Mouse (Mus musculus) embryonic facial prominence, embryonic 15.5 days (tissue): ENCODE data around the gene Dock9. TPM values are rescaled to one million over a fixed set of nuclear protein-coding genes. Genes with fewer than 3 reads are reported as not detected.

Source experiments
- ATAC-seq: fragments of 200-750 bp; cut with Nextera tagmentation; 2 replicates; pipeline ENCODE4 v1.8.0; 2017; ENCODE audit warnings: low read depth, moderate TSS enrichment; ENCODE audit not compliant: insufficient number of reproducible peaks, low FRiP score, low TSS enrichment
- H3K27ac ChIP-seq: fragments of 300-500 bp; sonication (generic); replicated peaks from 2 replicates; pipeline ENCODE4 v1.5.1; 2015; ENCODE audit warnings: mild to moderate bottlenecking, inconsistent platforms
- H3K27me3 ChIP-seq: fragments of 300-500 bp; sonication (generic); 2 replicates; pipeline ENCODE4 v1.6.1; 2015; ENCODE audit warnings: inconsistent platforms
- H3K36me3 ChIP-seq: fragments of 300-500 bp; sonication (generic); 2 replicates; pipeline ENCODE4 v1.6.1; 2015; ENCODE audit warnings: mild to moderate bottlenecking, inconsistent platforms
- H3K4me1 ChIP-seq: fragments of 300-500 bp; sonication (generic); 2 replicates; pipeline ENCODE4 v1.6.1; 2015; ENCODE audit warnings: inconsistent platforms
- H3K4me2 ChIP-seq: fragments of 300-500 bp; sonication (generic); replicated peaks from 2 replicates; pipeline ENCODE4 v1.6.1; 2015; ENCODE audit warnings: mild to moderate bottlenecking, inconsistent platforms
- H3K4me3 ChIP-seq: fragments of 300-500 bp; sonication (generic); replicated peaks from 2 replicates; pipeline ENCODE4 v1.5.1; 2015; ENCODE audit warnings: mild to moderate bottlenecking, inconsistent platforms
- H3K9ac ChIP-seq: fragments of 300-500 bp; sonication (generic); 2 replicates; pipeline ENCODE4 v1.6.1; 2015; ENCODE audit warnings: inconsistent platforms
- H3K9me3 ChIP-seq: fragments of 300-500 bp; sonication (generic); replicated peaks from 2 replicates; pipeline ENCODE4 v1.6.1; 2016; ENCODE audit warnings: inconsistent platforms
- WGBS: fragments of 180-500 bp; shearing (Covaris S2); methylation state at CpG from one replicate; pipeline ENCODE4 v1.1.7; 2015; 5-methylcytosine and 5-hydroxymethylcytosine counted together
- polyA plus RNA-seq: library from polyadenylated mRNA; unstranded; fragments of >200 nt; fragmentation: Nextera tagmentation; extraction: Ambion mirVana; gene quantifications from 2 replicates; pipeline ENCODE4 v1.2.1, GENCODE M21; 2015

The Dock9 gene
- polyA plus RNA-seq, 1 experiment from 2014 or later: 8.7 TPM

DNA sequence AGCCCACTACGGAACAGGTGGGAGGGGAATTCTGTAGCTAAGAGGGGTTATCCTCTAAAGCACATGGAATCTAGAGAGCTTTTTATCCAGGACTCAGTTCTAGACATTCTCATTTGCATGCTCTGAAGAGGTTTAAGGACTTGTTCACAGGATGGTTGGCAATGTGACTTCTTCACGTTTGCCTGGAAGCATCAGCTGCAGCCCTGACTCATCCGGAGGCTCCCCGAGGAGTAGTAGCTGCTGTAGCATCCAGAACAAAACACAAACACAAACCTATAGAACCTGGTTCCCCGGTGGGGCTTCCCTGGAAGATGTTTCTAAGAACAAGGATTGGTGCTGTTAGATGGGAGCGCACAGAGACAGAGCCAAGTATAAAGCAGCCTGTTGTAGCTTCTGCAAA lies 195.0 kb downstream of the Dock9 start:
- Histone ChIP-seq H3K4me1 (no peaks in the 10 kb centered on the region), H3K4me3 (no peak overlapping the region), H3K27ac (no peak overlapping the region), H3K9me3 (no peaks in the 10 kb centered on the region), H3K27me3 (no peaks in the 10 kb centered on the region), H3K9ac (no peak overlapping the region), H3K4me2 (no peak overlapping the region), H3K36me3 (no peaks in the 10 kb centered on the region)
- no peak for ATAC-seq
- WGBS: 71% methylated on average over 6 of the region's 6 CpGs

DNA sequence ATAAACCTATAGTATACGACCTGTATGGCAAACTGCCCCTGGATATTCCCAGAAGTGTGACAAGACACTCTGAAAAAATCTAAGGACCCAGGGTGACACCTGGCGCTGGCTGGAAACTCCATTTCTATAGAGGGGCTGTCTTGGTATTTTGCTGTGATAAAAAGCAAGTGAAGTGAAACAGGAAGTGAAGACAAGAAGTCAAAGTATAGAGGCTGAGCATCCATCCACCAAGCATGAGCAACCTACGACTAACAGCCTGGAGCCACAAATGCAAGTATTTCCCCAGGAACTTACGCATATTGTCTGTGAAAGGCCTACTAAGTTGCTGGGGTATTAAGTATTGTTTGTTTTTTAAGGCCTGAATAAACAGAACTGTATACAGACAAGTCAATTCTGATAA lies 197.1 kb downstream of the Dock9 start:
- Histone ChIP-seq H3K27me3 (no peaks in the 10 kb centered on the region), H3K36me3 (no peaks in the 10 kb centered on the region), H3K9ac (no peak overlapping the region), H3K4me3 (no peak overlapping the region), H3K27ac (no peak overlapping the region), H3K4me2 (no peak overlapping the region), H3K9me3 (no peaks in the 10 kb centered on the region), H3K4me1 (no peaks in the 10 kb centered on the region)
- WGBS: 90% methylated on average over 4 of the region's 4 CpGs
- no peak for ATAC-seq

DNA sequence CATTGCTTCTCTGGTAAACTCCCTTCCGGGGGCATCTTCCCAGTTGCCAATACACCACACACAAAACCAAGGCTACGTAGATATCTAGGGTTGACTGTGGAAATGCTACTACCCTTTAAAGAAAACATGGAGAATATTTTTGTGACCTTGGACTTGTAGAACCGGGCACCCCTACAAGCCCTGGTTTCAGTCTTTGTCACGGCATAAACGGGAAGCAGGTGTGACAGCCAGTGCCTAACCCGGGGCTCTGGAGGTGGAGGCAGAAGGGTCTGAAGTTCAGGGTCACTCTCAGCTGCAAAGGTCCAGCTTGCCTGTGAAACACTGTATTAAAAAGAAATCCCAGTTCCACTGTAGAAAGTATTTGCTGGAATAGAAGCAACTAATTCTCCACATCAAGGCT lies 200.6 kb downstream of the Dock9 start:
- 63% methylated on average over 6 of the region's 6 CpGs for WGBS
- Histone ChIP-seq H3K27ac (no peak overlapping the region), H3K9ac (no peak overlapping the region), H3K4me2 (no peak overlapping the region), H3K9me3 (no peaks in the 10 kb centered on the region), H3K4me1 (0 out of 2 replicates have a peak, but pooled peaks cover 4% of the 10 kb centered on the region), H3K4me3 (no peak overlapping the region), H3K27me3 (no peaks in the 10 kb centered on the region), H3K36me3 (no peaks in the 10 kb centered on the region)
- no peak for ATAC-seq

DNA sequence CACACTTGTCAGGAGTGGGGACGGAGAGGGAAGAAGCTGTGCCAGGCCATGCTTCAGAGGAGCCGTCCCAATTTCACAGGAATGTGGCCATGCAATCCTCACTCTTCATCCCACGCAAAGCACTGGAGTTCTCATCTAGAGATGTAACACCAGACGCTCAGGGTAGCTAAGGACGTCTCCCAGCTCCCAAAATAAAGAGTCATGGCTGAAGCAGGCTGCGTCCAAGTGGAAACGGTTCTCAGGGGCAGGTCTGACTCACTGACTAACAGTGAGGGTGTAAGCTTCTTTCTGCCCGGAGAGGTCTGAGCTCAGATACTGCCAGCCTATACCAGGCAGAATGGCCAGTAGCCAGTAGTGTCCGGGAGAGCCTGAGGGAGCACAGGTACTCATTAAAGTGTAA lies 201.0 kb downstream of the Dock9 start:
- Histone ChIP-seq H3K27ac (no peak overlapping the region), H3K9me3 (no peaks in the 10 kb centered on the region), H3K9ac (no peak overlapping the region), H3K4me2 (no peak overlapping the region), H3K4me1 (0 out of 2 replicates have a peak, but pooled peaks cover 6% of the 10 kb centered on the region), H3K4me3 (no peak overlapping the region), H3K27me3 (no peaks in the 10 kb centered on the region), H3K36me3 (no peaks in the 10 kb centered on the region)
- no peak for ATAC-seq
- WGBS: 69% methylated on average over 9 of the region's 9 CpGs

DNA sequence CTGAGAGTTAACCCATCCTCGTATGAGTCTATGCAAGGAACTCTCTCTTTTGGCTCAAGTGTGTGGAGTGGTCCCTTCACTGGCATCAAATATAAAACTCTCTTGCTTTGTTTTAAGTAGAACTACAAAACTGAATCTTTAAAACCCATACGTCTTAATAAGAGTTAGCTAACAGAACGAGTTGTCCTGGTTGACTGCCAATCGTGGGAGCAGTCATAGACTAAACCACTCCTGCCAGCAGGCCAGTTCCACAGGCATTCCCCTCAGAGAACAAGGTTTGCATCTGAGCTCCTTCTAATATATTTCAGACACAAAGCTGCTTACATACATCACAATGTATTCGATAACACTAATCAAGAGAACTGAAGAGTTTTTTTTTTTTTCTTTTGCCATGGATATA lies 203.0 kb downstream of the Dock9 start:
- Histone ChIP-seq H3K4me3 (no peak overlapping the region), H3K36me3 (peaks cover 3% of the 10 kb centered on the region; the same call in 1 of the 2 replicates), H3K27ac (no peak overlapping the region), H3K4me2 (no peak overlapping the region), H3K9ac (no peak overlapping the region), H3K27me3 (no peaks in the 10 kb centered on the region), H3K9me3 (no peaks in the 10 kb centered on the region), H3K4me1 (0 out of 2 replicates have a peak, but pooled peaks cover 9% of the 10 kb centered on the region)
- ATAC-seq: no peak
- 66% methylated on average over 5 of the region's 5 CpGs for WGBS

DNA sequence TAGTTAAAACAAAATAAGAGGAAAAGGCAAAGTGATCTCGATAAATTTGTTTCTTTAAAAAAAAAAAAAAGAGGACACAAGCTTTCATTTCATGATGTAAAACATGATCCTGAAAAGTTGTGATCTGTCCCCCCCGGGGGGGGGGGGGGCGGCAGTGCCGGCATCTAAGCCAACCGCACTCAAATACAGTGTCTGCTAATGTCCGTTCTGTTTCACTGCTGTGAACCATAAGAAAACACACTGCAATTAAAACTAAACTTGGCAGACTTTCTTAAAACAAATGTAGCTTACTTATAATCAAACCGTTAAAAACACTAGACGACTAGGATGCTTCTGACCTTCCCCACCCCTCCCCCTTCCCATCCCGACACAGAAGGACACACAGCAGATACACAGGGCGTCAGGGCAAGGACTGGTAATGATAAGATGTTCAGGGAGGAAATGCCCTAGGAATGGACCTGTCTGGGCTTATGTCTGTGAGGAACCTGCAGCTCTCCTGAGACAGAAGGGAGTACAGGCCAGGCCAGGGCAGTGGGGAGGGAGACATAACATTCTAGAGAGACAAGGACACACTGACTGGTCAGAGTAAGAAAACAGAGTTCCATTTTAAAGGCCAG lies 204.2 kb downstream of the Dock9 start:
- Histone ChIP-seq H3K27ac (no peak overlapping the region), H3K9ac (no peak overlapping the region), H3K4me2 (no peak overlapping the region), H3K27me3 (no peaks in the 10 kb centered on the region), H3K36me3 (peaks cover 3% of the 10 kb centered on the region; the same call in 1 of the 2 replicates), H3K4me3 (no peak overlapping the region), H3K9me3 (no peaks in the 10 kb centered on the region), H3K4me1 (0 out of 2 replicates have a peak, but pooled peaks cover 9% of the 10 kb centered on the region)
- 46% methylated on average over 10 of the region's 10 CpGs for WGBS
- no peak for ATAC-seq

DNA sequence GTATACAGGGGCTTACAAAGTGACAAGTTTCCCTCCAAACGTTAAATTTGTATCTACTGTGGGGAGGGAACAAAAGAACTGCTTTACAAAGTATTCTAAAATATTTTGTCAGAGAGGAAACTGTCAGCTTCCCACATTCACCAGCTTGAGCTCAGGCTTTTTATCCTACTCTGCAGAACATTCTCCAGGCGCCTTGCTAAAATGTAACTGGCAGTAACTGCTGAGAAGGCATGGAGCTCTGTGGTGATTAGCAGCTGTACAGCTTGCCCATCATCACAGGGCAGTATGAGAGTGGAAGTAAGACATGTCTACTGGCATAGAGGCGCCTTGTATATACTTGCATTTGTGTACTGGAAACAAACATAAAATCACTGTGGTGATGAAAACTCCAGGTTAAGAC lies 204.7 kb downstream of the Dock9 start:
- ATAC-seq: no peak
- H3K4me2 ChIP-seq: no peak overlapping the region
- H3K9ac ChIP-seq: no peak overlapping the region
- no peak overlapping the region for H3K27ac ChIP-seq
- 0 out of 2 replicates have a peak, but pooled peaks cover 9% of the 10 kb centered on the region for H3K4me1 ChIP-seq
- H3K9me3 ChIP-seq: no peaks in the 10 kb centered on the region
- no peaks in the 10 kb centered on the region for H3K27me3 ChIP-seq
- 46% methylated on average over 3 of the region's 3 CpGs for WGBS
- H3K36me3 ChIP-seq: peaks cover 3% of the 10 kb centered on the region; the same call in 1 of the 2 replicates
- no peak overlapping the region for H3K4me3 ChIP-seq

DNA sequence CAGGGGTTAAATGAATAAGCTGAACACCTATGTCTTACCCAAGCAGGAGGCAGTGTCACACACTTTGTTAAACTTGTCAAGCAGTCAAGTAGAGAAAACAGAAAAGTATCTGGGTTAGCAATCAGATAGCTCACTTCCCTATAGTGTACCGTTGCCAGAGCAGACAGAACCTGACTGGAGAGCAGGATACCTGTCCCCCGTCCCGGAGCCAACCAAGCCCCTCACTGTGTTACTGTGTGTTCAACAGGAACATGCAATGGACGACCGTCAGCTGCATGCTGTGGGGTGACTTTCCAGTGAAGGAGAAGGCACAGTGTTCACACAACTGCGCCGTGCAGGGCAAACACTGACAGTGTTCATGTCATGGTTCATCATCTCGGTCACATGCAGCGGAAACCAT lies 205.3 kb downstream of the Dock9 start:
- Histone ChIP-seq H3K4me3 (no peak overlapping the region), H3K4me2 (no peak overlapping the region), H3K27ac (no peak overlapping the region), H3K9me3 (no peaks in the 10 kb centered on the region), H3K9ac (no peak overlapping the region), H3K36me3 (peaks cover 3% of the 10 kb centered on the region; the same call in 1 of the 2 replicates), H3K4me1 (0 out of 2 replicates have a peak, but pooled peaks cover 9% of the 10 kb centered on the region), H3K27me3 (no peaks in the 10 kb centered on the region)
- WGBS: 72% methylated on average over 9 of the region's 9 CpGs
- ATAC-seq: no peak

DNA sequence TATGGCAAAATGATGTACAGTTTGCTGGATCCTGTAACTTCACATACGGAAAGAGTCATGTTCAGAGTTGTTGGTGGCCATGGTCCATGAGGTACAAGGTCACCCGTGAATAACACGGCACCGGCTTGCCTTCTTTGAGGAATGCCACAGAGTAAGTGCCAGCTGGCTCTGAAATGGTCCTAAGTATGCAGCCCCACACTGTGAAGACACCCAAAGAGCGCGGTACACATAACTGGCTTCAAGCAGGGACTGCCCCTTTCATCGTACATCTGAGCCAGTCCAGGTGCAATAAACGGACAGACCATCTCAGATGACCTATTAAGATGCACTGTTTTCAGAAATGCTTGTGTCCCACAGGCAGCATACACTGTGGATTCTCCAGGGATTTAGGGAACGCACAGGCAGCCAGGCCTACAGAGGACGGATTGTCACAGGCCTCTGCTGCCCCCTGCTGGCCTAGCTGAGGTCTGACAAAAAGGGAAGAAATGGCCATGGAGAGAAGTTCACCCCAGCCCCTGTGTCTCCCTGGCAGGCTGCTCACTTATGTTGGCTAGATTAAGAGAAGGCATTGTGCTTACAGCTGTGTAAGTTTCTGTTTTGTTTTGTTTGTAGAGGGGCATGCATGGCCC lies 208.4 kb downstream of the Dock9 start:
- Histone ChIP-seq H3K9me3 (no peaks in the 10 kb centered on the region), H3K27ac (no peak overlapping the region), H3K36me3 (peaks cover 3% of the 10 kb centered on the region; the same call in 1 of the 2 replicates), H3K4me3 (no peak overlapping the region), H3K27me3 (no peaks in the 10 kb centered on the region), H3K4me1 (peaks cover 18% of the 10 kb centered on the region), H3K4me2 (no peak overlapping the region), H3K9ac (no peak overlapping the region)
- 47% methylated on average over 10 of the region's 10 CpGs for WGBS
- ATAC-seq: peak; percentile 66

DNA sequence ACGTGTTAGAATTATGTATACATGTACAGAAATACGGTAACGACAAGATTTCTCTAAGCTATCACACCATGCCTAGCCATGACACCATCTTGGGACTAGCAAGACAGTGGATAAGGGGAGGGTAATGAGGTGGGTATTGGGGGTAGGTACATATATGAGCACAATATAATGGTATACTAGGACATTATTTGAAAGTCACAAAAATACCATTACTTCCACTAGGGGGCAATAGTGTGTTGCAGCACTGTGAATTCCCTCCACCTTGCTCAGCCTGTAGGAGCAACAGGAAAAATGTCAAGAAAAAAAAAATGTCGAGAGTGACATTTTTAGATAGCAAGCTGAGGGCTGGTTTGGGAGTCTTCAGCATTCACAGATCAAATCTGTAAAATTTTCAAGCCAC lies 209.2 kb downstream of the Dock9 start:
- no peak for ATAC-seq
- Histone ChIP-seq H3K27me3 (no peaks in the 10 kb centered on the region), H3K9me3 (no peaks in the 10 kb centered on the region), H3K4me3 (no peak overlapping the region), H3K36me3 (peaks cover 3% of the 10 kb centered on the region; the same call in 1 of the 2 replicates), H3K9ac (no peak overlapping the region), H3K27ac (no peak overlapping the region), H3K4me2 (no peak overlapping the region), H3K4me1 (peaks cover 18% of the 10 kb centered on the region)
- WGBS: 71% methylated on average over 4 of the region's 4 CpGs

DNA sequence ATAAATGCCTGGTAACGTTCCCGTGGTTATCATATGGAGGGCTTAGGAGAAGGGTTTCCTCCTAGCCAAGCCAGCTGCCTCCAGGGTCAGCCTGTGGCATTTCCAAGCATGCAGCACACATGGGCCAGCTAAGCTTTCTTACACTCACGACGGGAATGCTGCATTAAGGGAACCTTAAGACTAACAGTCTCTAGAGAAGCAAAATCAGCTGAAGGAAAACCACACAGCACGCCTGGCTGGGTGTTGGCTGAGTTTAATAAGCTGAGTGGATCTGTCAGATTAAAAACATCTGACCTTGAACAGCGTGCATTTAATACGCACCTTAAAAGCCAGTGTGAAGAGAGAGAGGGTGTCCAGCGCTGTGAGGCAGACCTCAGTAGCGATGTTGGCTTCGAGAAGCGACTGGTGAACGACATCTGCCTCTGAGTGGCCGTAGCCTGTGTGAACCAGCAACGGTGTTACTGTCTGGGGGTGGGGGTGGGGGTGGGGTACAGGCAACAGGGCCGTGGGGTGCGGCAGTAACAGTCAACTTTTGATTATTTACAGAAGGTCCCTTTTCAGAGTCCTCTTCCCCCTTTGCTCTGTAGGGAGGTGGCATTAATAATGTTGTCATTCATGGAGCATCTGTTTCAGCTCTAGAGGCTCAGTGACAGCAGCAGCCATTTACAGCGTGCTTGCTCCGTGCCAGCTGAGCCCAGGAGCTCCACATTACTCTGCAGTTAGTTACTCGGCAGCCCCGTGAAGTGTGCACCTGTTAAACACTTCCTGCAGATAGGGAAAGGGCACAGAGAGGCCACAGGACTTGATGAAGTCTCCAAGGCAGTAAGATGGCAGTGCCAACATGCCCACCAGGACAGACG lies 211.5 kb downstream of the Dock9 start:
- Histone ChIP-seq H3K4me3 (no peak overlapping the region), H3K4me2 (peak overlapping the region; percentile 30), H3K9me3 (no peaks in the 10 kb centered on the region), H3K9ac (no peak overlapping the region), H3K27me3 (no peaks in the 10 kb centered on the region), H3K4me1 (peaks cover 9% of the 10 kb centered on the region), H3K36me3 (peaks cover 3% of the 10 kb centered on the region; the same call in 1 of the 2 replicates), H3K27ac (no peak overlapping the region; the same call in 1 of the 2 replicates)
- 37% methylated on average over 21 of the region's 21 CpGs for WGBS
- no peak for ATAC-seq
